Mouse (Mus musculus) stomach, embryonic 16.5 days (tissue): ENCODE measurements at regions not wholly inside any gene's neighbourhood (a gene's known extent, or its start where the extent isn't known, plus 50 kb on each side); places are given as distances from the start of the nearest gene placed in this dataset.

Experiments used
- ATAC-seq: fragments of 200-750 bp; cut with Nextera tagmentation; 2 replicates; pipeline ENCODE4 v1.8.0; 2017; ENCODE audit warnings: moderate number of reproducible peaks, moderate TSS enrichment; ENCODE audit not compliant: insufficient read depth, low FRiP score
- H3K27ac ChIP-seq: fragments of 300-500 bp; sonication (generic); 2 replicates; pipeline ENCODE4 v1.5.1; 2014; ENCODE audit warnings: low read length
- H3K27me3 ChIP-seq: fragments of 300-500 bp; sonication (generic); 2 replicates; pipeline ENCODE4 v1.6.1; 2014; ENCODE audit warnings: low read length, control low read depth, mixed read lengths; ENCODE audit not compliant: control insufficient read depth, insufficient read depth
- H3K36me3 ChIP-seq: fragments of 300-500 bp; sonication (generic); 2 replicates; pipeline ENCODE4 v1.6.1; 2014; ENCODE audit warnings: low read length; ENCODE audit not compliant: control insufficient read depth, insufficient read depth
- H3K4me1 ChIP-seq: fragments of 300-500 bp; sonication (generic); 2 replicates; pipeline ENCODE4 v1.6.1; 2014; ENCODE audit warnings: low read length, control low read depth, mixed read lengths; ENCODE audit not compliant: control insufficient read depth, insufficient read depth
- H3K4me2 ChIP-seq: fragments of 300-500 bp; sonication (generic); 2 replicates; pipeline ENCODE4 v1.6.1; 2014; ENCODE audit warnings: low read depth, low read length, mixed read lengths
- H3K4me3 ChIP-seq: fragments of 300-500 bp; sonication (generic); replicated peaks from 2 replicates; pipeline ENCODE4 v1.5.1; 2014; ENCODE audit warnings: mild to moderate bottlenecking, low read length
- H3K9ac ChIP-seq: fragments of 300-500 bp; sonication (generic); 2 replicates; pipeline ENCODE4 v1.6.1; 2014; ENCODE audit warnings: low read length
- H3K9me3 ChIP-seq: fragments of 300-500 bp; sonication (generic); replicated peaks from 2 replicates; pipeline ENCODE4 v1.6.1; 2016; ENCODE audit warnings: low read length, control low read depth; ENCODE audit not compliant: control insufficient read depth
- WGBS: fragments of 180-500 bp; shearing (Covaris S2); extraction: QIAGEN DNeasy Blood & Tissue Kit; methylation state at CpG from one replicate; pipeline ENCODE4 v1.1.7; 2014; 5-methylcytosine and 5-hydroxymethylcytosine counted together

GRCm38 (mm10) chr7:67435643-67436339 lies 63.1 kb upstream of the Mef2a start:
- no peaks in the 10 kb centered on the region for H3K27me3 ChIP-seq
- no peaks in the 10 kb centered on the region for H3K36me3 ChIP-seq
- 48% methylated on average over 11 of the region's 11 CpGs for WGBS
- peak; percentile 65 for ATAC-seq
- no peaks in the 10 kb centered on the region for H3K9me3 ChIP-seq
- H3K27ac ChIP-seq, result peak overlapping the region; percentile 39
- no peak overlapping the region for H3K4me2 ChIP-seq
- no peak overlapping the region for H3K4me3 ChIP-seq
- peaks cover 25% of the 10 kb centered on the region for H3K4me1 ChIP-seq
- H3K9ac ChIP-seq, result no peak overlapping the region

GRCm38 (mm10) chr7:67430987-67431386 lies 58.3 kb upstream of the Mef2a start:
- peaks cover 8% of the 10 kb centered on the region for H3K4me1 ChIP-seq
- no peaks in the 10 kb centered on the region for H3K36me3 ChIP-seq
- H3K9me3 ChIP-seq, result no peaks in the 10 kb centered on the region
- no peak overlapping the region for H3K9ac ChIP-seq
- no peak overlapping the region for H3K4me3 ChIP-seq
- H3K27me3 ChIP-seq, result no peaks in the 10 kb centered on the region
- H3K4me2 ChIP-seq, result no peak overlapping the region
- no peak for ATAC-seq
- H3K27ac ChIP-seq, result no peak overlapping the region
- WGBS, result 75% methylated on average over 7 of the region's 7 CpGs

GRCm38 (mm10) chr7:67430041-67430440 lies 57.4 kb upstream of the Mef2a start:
- Histone ChIP-seq H3K9ac (no peak overlapping the region), H3K36me3 (no peaks in the 10 kb centered on the region), H3K4me1 (no peaks in the 10 kb centered on the region), H3K4me3 (no peak overlapping the region), H3K4me2 (no peak overlapping the region), H3K9me3 (no peaks in the 10 kb centered on the region), H3K27ac (no peak overlapping the region), H3K27me3 (no peaks in the 10 kb centered on the region)
- 75% methylated on average over 4 of the region's 4 CpGs for WGBS
- ATAC-seq, result no peak

GRCm38 (mm10) chr7:67429008-67429873 lies 56.6 kb upstream of the Mef2a start:
- Histone ChIP-seq H3K27ac (no peak overlapping the region), H3K9ac (no peak overlapping the region), H3K4me3 (no peak overlapping the region), H3K27me3 (no peaks in the 10 kb centered on the region), H3K9me3 (no peaks in the 10 kb centered on the region), H3K4me2 (no peak overlapping the region), H3K4me1 (no peaks in the 10 kb centered on the region), H3K36me3 (no peaks in the 10 kb centered on the region)
- ATAC-seq, result no peak
- 91% methylated on average over 28 of the region's 28 CpGs for WGBS

- no peak overlapping the region for H3K4me3 ChIP-seq
- WGBS, result 87% methylated on average over 3 of the region's 3 CpGs
These were observed 55.7 kb upstream of the Mef2a start for GRCm38 (mm10) chr7:67428388-67428787.

GRCm38 (mm10) chr7:67426076-67426475 lies 53.4 kb upstream of the Mef2a start:
- ATAC-seq, result no peak
- peaks cover 7% of the 10 kb centered on the region for H3K4me1 ChIP-seq

More at GRCm38 (mm10) chr7:67428388-67428787, 55.7 kb upstream of the Mef2a start:
- Histone ChIP-seq H3K4me2 (no peak overlapping the region), H3K36me3 (no peaks in the 10 kb centered on the region), H3K27me3 (no peaks in the 10 kb centered on the region), H3K9me3 (no peaks in the 10 kb centered on the region), H3K4me1 (no peaks in the 10 kb centered on the region), H3K9ac (no peak overlapping the region), H3K27ac (no peak overlapping the region)
- ATAC-seq, result no peak

GRCm38 (mm10) chr7:67425581-67425980 lies 52.9 kb upstream of the Mef2a start:
- H3K9me3 ChIP-seq, result no peaks in the 10 kb centered on the region
- H3K27me3 ChIP-seq, result no peaks in the 10 kb centered on the region
- ATAC-seq, result no peak; the same call in 1 of the 2 replicates
- no peak overlapping the region for H3K4me3 ChIP-seq
- H3K9ac ChIP-seq, result no peak overlapping the region
- no peaks in the 10 kb centered on the region for H3K36me3 ChIP-seq
- WGBS, result 32% methylated on average over 1 of the region's 1 CpGs
- H3K4me2 ChIP-seq, result no peak overlapping the region
- H3K4me1 ChIP-seq, result peaks cover 7% of the 10 kb centered on the region
- peak overlapping the region; percentile 46; the same call in 1 of the 2 replicates for H3K27ac ChIP-seq

More at GRCm38 (mm10) chr7:67426076-67426475, 53.4 kb upstream of the Mef2a start:
- H3K9ac ChIP-seq, result no peak overlapping the region
- H3K9me3 ChIP-seq, result no peaks in the 10 kb centered on the region
- no peaks in the 10 kb centered on the region for H3K27me3 ChIP-seq
- no peak overlapping the region for H3K4me2 ChIP-seq
- H3K4me3 ChIP-seq, result no peak overlapping the region
- H3K36me3 ChIP-seq, result no peaks in the 10 kb centered on the region
- H3K27ac ChIP-seq, result peak overlapping the region; percentile 31; the same call in 1 of the 2 replicates

- H3K27me3 ChIP-seq, result no peaks in the 10 kb centered on the region
- no peak overlapping the region for H3K9ac ChIP-seq
- H3K4me1 ChIP-seq, result peaks cover 7% of the 10 kb centered on the region
- WGBS, result 54% methylated on average over 8 of the region's 8 CpGs
- peak overlapping the region; percentile 46; the same call in 1 of the 2 replicates for H3K27ac ChIP-seq
- no peak for ATAC-seq
- no peaks in the 10 kb centered on the region for H3K9me3 ChIP-seq
- no peaks in the 10 kb centered on the region for H3K36me3 ChIP-seq
- H3K4me2 ChIP-seq, result no peak overlapping the region
- no peak overlapping the region for H3K4me3 ChIP-seq
These were observed 52.3 kb upstream of the Mef2a start for GRCm38 (mm10) chr7:67424810-67425485.
